Mouse (Mus musculus) lung, postnatal 36 days (tissue): Measurements from ENCODE around the gene Pter.

Experiments used
- DNase-seq: peaks from one replicate; pipeline ENCODE4 v3.0.0; 2022; ENCODE audit warnings: mixed read lengths

The Pter gene

DNA sequence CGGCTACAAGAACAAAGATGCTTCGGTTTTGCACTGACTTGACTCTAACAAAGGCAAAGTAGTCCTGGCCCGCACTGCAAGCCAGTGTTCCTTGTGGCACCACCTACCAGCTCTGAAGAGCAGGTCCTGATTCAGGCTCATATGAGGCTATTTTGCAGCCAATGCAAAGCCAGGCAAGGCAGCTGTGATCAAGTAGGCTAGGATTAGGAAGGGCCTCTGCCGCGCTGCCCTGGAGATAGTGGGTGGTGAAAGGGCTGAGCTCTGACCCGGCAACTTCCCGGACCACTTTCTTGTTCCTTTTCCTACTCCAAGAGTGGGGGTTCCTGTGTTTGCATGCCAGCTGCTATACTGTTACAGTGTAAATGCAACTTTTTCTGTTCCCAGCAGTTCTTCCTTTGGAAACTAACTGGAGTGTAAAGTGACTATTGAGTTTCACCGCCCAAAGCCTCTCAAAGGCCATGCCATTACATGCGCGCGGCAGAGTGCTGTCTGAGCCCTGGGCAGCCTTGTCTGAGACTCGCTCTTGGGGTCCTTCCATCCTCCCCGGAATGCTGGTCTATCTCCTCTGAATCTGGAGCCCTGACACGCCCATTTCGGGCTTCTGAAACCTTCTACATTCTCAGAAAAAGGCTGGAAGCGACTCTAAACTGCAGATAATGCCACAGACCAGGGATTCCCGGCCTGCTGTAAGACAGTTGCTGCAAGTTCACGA is 85.6 kb downstream of the Pter start:
- DNase-seq: no peak

DNA sequence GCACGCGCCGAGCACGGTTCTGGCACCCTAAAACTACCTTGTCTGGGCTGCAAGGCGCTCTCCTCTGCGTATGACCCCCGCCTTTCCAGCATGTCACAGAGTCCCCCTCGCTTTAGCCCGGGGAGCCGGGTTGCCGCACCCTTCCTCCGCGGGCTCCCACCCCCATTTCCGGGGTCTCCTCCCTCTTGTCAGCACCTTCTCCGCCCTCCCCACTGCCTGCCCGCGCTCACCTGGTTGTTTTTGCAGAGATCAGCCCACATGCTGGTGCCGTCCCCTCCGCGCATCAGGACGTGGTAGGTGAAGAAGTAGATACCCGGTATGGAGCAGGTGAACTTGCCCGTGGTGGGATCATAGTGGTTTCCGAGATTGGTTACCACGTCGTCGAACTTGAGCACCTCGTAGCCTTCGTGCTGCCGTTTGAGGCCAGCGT is 86.2 kb downstream of the Pter start:
- DNase-seq: no peak

DNA sequence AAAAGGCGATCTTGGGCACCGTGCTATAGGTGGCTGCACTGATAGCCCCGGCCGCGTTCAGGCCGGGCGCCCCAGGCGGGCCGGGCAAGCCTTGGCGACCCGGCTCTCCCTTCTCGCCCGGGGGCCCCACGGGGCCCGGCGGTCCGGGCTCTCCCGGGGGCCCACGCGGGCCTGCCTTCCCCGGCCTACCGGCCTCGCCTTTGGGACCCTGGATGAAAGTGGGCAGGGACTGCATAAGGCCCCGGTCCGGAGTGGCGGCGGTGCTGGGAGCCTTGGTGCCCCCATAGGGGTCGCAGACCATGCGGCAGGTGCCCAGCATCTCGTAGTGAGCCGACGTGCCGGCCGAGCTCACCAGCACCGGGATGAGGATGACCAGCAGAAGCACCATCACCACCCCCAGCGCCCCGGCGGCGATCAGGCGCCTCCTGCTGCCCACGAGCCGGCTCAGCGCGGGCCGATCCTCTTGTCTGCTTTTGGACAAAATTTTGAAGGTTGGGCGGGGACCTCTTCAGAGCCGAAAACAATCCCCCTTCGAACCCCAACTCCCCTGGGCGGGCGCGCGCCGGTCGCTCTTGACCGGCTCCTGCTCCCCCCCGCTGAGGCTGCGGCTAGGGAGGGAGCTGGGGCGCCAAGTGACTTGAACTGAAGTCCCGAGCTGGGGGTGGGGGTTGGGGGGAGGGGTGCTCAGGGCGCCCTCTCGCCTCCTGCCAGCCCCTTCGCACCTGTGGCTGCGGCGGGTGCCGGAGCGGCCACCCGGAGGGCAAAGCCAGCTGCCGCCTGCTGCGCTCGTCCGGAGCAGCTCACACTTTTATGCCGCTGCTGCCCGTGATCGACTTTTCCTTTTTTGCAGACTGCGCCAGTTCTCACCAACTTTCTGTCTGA is 86.9 kb downstream of the Pter start:
- no peak for DNase-seq

DNA sequence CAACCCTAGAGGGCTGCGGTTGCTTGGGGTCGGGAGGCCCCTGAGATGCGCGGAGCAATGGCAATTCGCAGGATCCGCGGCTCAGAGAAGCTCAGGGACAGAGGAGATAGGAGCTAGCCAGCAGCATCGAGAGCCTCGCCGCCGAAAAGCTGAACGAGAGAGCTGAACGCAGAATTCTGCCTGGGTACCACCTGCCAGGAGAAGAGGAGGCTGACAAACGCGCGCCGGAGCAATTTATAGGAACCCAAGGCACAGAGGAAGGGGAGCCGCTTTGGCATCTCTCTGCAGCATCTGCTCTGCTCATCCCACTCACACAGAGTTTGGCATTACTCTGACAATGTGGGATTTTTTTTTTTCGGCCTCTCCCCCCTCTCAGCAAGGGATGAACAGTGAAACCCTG is 87.6 kb downstream of the Pter start, which contains the start of gene C1ql3:
C1ql3 (minus strand) TSS at position 335 of the 400 bp plus-strand sequence.
- DNase-seq: no peak

DNA sequence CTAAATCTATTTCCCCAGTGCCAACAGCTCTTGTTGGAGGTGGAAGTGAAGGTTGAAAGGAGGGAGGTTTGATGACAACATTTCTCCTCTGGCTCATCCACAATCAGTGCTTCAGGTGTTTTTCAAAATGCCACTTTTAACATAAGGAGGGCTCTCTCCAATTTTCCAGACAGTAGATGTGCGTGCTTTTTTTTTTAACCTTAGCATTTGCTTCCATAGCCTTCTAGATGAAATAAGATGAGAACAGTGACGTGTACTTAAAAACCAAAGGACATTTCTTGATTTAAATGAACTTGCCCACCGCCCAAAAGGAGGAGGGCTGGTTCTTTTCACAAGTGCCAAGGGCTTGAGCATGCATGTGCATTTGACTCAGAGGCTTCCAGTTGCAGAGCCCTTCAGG is 88.1 kb downstream of the Pter start:
- DNase-seq: no peak

DNA sequence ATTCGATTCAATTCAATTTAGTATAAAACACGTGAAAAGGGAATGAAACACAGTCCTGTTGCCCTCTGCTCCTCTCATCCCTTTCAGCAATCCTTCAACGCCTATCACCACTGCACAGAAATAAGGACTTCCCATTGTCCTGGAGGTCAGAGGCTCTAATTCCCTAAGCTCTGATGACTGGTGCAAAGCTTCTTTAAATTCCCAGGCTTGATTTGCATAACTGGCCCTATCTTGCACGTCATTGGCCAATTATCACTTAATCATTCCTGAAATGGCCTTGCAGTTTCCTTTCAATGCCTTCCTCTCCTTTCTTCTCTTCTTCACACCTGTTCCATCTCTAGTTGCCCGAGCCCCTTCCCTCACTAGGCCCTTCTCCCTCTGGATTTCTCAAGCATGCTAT is 94.5 kb downstream of the Pter start:
- no peak for DNase-seq

DNA sequence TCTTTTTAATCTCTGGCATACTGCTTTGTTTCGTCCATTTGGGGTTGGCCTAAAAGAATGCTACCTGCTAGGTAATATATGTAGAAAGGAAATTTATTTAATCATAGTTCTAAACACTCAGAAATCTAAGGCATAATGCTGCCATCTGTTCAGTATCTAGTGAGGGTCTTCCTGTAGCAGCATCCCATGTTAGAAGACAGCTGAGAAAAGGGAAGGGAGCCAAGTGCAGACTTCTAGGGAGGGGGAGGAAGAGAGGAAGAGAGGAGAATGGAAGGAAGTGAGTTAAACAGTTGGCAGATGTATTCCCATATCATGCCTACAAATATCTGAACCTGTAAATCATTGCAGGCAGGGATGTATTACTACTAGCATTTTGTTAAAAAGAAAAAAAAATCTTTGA is 95.0 kb downstream of the Pter start:
- DNase-seq: no peak

DNA sequence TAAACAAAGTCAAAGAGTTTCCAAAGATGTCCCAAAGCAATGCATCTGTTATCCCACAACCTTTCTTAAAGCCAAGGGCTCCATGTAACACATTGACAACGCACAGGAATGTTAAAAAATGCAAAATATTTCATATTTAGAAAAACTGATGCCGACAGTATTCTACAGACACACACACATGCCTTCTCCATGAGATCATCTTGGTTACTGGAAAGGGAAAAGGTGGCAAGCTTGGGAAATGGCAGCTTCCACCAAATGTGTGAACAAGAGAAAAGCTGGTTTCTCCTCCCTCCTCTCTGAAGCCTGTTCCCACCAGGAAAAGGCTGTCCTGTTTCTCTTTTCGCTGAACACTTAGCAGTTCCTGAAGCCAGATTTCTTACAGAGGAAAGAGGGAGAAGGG is 114.9 kb downstream of the Pter start:
- no peak for DNase-seq

DNA sequence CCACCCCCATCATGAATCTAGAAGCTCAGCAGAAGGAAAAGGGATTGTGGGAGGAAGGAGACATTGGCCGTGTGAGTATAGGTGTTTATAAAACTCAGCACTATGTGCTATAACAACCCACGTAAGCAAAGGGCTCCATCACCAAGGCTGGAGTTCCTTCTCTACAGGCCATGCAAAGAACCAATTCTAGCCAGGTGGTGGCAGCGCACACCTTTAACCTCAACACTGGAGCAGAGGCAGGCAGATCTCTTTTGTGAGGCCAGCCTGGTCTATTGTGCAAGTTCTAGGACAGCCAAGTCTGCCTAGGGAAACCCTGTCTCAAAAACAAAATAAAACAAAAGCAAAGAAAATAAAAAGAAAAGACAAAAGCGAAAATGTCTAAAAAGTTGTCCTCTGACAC is 115.9 kb downstream of the Pter start:
- no peak for DNase-seq

DNA sequence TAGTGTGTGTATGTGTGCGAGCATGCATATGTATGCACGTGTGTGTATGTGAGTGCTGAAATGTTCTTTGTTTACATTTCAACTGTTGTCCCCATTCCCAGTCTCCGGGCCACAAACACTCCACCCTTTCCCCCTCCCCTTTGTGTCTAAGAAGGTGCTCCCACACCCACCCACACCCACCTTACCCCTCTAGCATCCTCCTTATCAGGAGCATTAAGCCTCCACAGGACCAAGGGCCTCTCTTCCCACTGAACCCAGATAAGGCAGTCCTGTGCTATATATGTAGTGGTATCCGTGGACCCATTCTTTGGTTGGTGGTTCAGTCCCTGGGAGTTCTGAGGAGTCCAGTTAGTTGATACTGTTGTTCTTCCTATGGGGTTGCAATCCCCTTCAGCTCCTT is 120.7 kb downstream of the Pter start:
- no peak for DNase-seq

DNA sequence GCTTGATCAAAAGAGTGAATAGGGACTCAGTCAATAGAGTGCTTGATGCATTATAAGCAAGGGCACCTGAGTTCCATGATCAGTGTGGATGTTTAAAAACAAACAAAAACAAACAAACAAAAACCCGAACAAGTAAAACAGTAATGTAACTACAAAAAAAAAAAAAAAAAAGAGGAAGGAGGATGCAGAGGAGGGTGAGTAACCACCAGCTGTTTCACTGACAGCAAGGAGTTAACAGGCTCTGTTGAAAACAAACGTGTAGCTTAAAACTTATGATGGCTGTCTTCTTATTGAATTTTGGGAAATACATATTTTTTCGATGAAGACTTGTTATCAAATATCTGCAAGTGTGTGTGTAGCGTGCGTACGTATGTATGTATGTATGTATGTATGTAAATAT is 124.8 kb downstream of the Pter start:
- DNase-seq: no peak
